Mouse (Mus musculus) C2C12 (cell line): ENCODE measurements at regions not wholly inside any gene's neighbourhood (a gene's known extent, or its start where the extent isn't known, plus 50 kb on each side); places are given as distances from the start of the nearest gene placed in this dataset.

Experiments used
- CTCF ChIP-seq: IDR thresholded peaks from one replicate; pipeline ENCODE4 v1.5.1; 2011; ENCODE audit not compliant: control insufficient read depth, insufficient read depth, insufficient read length
- MYOD1 ChIP-seq: IDR thresholded peaks from one replicate; pipeline ENCODE4 v1.6.1; 2011; ENCODE audit warnings: low read depth; ENCODE audit not compliant: control insufficient read depth, insufficient read length
- MYOG ChIP-seq: IDR thresholded peaks from one replicate; pipeline ENCODE4 v1.6.1; 2011; ENCODE audit not compliant: control insufficient read depth, insufficient read length; ENCODE audit errors: extremely low read depth
- USF1 ChIP-seq: IDR thresholded peaks from one replicate; pipeline ENCODE4 v1.6.1; 2011; ENCODE audit warnings: low read depth, mild to moderate bottlenecking, control low read depth, moderate library complexity

GRCm38 (mm10) chr11:24372616-24373015 lies 294.8 kb downstream of the Bcl11a start:
- TF ChIP-seq CTCF (no peak), MYOD1 (no peak), MYOG (no peak), USF1 (no peak)
